Mouse (Mus musculus): ENCODE data around the gene Mindy4.

Mindy4 gene

DNA sequence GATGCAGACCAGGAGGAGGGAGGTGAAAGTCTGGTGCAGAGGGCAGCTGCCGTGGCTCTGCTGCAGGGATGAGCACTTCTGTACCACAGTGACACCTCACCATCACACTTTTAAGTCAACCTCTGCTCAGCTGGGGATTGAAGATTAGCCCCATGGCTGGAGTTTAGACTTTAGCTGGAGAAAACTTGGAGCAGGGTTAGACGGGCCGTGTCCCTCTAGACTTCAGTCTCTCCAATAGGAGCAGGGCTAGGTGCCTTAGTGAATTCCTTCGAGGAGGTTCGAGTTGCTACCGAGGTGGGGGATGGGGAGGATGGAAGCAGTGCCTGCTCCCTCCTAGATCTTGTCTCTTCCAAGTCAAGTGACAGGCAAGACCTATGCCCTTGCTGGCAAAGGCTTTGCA, 134.9 kb downstream of the Mindy4 start:
- in situ Hi-C loops (cut with MseI, MboI): no loop called here

DNA sequence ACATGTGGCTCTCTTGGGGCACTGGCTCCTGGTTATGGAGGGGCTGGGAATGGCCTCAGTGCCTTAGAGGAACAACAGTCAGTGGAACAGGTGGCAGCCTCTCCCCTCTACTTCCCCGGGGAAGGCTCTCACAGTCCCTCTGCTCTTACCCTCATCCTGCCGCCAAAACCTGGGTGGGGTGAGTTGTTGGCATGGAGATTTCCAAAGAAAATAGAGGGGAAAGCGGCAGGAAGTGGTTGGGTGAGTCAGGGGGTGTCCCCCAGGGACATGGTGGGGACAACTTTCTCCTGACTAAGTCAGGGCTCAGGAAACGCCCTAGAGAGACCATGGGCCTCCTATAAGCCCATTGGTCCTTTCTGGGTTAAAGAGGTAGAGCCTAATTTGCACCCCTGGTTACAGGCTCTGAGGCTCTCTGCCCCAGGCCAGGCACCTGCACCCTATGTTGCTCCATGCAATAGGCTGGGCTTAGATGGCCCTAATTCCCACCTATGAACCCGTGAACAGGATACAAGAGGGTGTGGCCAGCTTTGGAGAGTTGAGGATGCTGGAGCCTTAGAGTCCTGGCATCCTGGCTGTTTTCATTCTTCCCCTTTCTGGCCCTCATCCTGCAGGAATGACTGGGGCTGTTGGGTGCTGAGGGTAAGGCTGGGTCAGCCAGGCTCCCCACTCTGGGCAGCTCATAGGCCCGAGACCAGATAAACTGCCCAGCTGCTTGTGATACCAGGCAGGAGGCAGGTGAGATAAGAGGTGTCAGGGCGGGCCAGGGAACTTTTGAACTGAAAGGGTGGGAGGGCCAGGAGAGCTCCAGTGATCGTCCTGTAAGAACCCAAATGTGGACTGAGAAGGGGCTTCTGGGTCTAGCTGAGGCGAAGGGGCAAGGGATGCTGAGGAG, 136.0 kb downstream of the Mindy4 start:
- in situ Hi-C loops (cut with MseI, MboI): no loop called here

DNA sequence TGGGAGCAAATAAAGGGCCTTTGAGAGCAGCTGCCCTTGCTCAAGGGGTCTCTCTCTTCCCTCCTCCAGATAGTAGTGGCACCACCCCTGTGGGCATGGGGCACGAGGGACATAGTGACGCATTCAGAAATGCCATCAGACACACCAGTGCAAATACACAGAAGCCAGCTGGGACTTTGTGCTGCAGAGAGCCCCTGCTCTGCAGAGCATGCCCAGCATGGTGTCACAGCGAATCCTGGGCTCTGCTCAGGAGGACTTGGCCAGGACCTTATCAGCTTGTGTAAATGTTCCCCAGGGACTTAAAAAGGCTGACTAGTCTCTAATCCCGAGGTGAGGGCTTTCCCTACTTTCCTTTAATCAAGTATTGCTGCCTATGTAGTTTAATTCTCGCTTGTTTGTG, 138.5 kb downstream of the Mindy4 start:
- in situ Hi-C loops (cut with MseI, MboI): no loop called here

DNA sequence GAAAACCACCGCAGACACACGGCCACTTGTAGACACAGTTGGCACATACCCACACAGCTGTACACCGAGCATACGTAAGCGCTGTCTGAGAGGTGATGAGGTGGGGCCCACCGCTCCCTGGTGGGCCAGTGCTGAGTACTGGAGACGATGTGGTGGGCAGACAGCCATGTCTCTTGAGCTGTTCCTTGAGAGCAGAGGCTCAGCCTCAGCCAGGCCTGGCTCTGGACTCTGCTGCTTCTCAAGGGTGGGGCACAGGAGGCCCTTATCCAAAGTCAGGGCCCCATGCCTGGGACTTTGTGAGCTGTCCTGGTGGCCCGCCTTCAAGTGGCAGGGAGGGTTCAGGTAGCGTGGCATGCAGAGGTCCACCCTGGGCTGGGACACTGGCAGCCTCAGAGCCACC, 139.1 kb downstream of the Mindy4 start:
- in situ Hi-C loops (cut with MseI, MboI): no loop called here

DNA sequence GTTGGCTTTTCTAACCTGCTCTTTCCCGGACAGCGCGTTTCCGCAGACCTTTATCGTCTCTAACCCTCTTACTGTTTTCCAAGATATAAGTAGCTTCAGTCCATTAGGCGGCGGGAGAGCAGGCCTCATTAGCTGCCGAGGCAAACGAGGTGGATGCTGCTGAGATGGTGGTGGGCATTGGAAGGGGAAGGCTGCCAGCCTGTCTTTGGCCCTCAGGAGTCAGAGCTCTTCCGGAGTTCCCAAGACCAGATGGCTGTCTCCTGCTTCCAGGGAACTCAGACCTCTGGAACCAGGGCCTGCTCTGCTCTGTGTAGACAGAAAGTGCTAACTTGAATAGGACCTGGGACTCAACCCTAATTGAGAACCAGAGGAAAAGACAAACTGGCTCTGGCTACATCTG, 140.3 kb downstream of the Mindy4 start:
- in situ Hi-C loops (cut with MseI, MboI): no loop called here

DNA sequence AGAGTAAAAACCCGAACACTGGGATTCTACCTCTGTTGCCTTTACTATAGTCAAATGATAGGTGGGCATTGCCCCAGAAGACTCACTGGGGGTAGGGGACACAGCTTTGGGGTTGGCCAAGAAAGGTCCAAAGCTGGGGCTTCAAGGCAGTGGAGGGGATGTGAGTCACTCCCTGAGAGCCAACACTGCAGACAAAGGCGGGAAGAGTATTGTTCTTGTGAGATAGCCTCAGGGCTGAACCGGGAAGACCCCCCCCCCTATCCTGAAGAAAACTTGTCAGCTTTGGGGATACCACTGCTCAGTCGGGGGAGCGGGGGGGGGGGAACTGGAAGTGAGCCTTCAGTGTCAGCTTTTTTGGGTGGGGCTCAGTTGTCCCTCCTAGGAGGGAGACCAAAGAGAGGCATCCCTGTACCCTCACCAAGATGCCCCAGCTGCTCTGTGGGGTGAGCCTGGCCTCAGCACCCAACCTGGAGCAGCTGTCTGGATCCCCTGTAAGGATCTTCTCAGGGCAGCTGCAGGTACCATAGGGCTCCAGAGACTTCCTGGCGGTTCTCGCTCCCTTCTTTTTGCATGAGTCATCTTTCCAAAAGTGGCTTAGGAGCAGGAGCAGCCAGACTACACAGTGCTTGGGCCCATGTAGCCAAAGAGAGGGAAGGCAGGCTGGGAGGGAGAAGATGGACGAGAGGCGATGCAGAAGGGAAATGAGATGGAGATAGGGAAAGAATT, 141.3 kb downstream of the Mindy4 start:
- in situ Hi-C loops (cut with MseI, MboI): no loop called here

DNA sequence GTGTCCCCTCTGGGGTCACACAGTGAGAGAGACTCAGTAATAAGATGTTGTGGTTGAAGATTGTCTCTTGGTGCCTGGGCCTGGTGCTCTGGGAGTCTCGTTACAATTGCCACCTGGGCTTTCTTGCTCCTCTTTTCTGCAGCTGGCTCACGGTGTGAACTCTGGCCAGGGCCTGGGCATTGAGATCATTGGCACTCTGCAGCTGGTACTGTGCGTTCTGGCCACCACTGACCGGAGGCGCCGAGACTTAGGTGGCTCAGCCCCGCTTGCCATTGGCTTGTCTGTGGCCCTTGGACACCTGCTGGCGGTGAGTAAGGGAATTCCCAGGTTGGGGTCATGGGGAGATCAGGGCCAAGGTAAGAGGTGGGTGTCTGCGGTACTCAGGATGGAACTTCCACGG, 142.1 kb downstream of the Mindy4 start:
- in situ Hi-C loops (cut with MseI, MboI): no loop called here

DNA sequence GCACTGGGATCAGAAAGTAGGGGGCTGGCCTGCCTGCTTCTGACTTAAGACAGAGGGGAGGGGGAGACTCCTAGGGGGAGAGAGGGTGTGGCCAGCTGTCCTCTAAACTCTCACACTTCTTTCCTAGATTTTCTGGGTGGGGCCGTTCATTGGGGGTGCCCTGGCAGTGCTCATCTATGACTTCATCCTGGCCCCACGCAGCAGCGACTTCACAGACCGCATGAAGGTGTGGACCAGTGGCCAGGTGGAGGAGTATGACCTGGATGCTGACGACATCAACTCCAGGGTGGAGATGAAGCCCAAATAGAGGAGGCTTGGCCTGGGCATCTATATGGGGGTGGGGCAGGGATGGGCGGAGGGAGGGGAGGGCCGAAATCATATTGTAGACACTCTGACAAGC, 143.3 kb downstream of the Mindy4 start:
- in situ Hi-C loops (cut with MseI, MboI): no loop called here

DNA sequence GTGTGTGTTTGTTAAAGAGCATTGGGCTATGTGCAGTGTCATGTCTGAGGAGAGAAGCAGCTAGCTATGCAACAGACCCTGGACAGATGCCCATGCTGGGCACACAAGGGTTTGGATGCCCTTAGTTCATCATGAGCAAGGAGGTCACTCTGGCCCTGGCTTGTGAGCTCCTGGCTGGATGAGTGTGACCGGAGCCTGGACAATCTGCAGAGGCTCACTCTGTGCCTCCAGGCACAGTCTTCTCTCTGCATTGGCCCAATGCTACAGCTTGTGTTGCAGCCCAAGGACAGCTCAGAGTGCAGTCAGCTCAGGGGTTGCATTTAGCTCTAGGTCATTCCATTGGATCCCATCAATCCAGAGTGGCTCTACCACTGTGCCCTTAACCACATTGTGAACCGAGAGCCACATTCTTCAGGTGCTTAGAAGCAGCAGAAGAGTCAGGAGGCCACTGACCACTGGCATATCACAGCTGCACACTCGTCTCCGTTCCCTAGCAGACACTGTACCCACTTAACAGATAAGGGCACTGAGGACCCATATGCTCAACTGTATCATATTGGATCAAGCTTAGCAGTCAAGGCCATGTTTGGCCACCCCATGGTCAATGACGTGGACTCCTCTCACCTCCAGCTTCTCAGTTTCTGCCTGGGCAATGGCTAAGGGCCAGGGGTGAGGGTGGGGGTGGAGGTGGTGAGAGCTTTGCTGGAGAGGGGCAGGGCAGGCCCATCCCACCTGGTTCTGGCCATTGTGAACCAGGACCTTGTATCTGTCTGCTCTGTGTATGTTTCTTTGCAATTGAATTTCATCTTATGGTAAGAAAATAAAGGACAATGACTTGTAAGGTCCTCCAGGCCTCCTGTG, 144.8 kb downstream of the Mindy4 start:
- in situ Hi-C loops (cut with MseI, MboI): no loop called here

DNA sequence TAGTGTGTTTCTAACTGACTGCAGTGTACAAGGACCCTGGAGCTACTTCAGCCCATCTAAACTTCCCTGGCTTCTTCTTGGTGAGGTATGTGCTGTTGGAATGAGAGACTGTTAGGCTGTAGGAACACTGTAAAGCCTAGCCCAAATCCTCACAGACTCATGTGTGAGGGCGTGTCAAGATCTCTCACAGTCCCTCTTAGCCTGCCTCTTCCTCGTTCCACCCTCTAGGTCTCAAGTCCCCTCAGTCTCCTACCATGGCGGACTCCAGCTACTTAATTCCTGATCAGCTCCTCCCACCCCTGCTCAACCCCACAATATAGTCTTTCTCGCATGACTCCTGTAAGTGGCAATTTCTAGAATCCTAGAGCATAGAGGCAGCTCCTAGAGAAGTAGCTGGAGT, 146.0 kb downstream of the Mindy4 start:
- in situ Hi-C loops (cut with MseI, MboI): no loop called here

DNA sequence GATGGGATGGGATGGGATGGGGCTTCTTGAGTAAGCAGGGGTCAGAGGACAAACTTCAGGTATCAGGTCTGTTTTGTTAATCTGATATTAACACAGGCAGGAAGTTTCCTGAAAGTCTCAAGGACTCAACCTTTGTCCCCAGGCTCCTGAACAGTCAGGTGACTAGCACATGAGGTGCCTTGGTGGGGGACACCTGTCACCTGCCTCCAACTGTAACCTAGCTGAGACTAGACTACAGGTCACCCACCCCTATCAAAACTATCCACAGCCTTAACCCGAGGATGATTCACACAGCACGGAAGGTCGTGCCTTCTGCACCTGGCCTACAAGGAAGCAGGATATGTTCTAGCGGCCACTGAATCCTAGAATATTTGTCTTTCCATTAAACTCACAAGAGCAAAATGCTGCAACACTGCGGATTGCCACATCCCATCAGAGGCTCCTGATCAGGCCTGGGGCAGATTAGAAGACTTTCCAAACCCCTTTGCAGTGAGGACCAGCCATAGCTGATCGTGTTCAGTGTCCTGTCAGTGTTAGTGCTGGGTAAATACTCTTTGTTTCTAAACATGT, 147.3 kb downstream of the Mindy4 start:
- in situ Hi-C loops (cut with MseI, MboI): no loop called here

DNA sequence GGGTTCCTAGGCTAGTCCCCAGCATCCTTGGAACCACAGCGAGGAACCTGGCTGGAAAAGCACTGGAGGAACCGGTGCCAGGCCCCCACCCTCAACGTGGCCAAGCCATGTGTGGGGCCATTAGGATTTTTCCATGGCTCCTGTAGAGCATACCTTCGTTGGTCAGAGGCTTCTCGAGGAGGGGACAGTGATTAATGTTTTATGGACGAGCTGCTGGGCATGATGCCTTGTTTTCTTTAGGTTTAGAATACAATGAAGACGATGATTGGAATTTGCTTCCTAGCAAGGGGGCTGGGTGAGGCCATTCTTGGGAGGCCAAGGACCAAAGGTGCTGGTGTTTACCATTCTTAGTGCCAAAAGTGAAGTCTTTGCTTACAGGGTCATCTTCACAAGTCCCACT, 148.5 kb downstream of the Mindy4 start:
- in situ Hi-C loops (cut with MseI, MboI): no loop called here

DNA sequence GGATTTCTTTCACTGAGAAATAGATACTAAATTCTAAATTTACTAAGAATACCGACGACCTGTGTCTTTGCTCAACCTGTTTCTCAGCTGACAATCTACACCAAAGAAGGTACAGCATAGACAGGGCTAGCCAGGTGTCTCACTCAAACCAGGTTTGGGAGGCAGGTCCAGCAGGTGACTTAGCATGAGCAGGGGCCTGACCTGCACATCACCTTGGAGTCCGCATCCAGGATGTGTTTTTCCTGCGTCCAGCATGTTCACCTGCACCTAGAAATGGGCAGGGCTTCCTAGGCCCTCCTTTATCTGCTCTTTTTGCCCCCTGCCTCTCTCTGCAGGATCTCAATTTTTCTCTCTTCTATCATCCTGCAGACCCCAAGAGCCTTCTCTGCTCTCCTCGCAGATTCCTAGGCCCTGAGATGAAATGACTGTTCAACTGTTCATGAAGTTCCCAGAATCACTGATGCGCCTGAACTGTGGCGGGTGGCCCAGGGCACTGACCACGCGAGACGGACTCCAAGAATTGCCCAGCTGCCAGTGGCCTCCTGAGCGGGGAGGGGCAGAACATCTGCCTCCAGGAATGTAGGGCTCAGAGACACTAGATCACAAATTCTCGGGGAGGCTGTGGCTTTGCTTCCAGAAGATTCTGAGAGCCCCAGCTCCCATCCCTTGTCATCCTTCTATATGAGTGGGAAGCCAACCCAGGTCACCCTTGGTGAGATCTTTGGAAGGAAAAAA, 150.7 kb downstream of the Mindy4 start:
- in situ Hi-C loops (cut with MseI, MboI): no loop called here

DNA sequence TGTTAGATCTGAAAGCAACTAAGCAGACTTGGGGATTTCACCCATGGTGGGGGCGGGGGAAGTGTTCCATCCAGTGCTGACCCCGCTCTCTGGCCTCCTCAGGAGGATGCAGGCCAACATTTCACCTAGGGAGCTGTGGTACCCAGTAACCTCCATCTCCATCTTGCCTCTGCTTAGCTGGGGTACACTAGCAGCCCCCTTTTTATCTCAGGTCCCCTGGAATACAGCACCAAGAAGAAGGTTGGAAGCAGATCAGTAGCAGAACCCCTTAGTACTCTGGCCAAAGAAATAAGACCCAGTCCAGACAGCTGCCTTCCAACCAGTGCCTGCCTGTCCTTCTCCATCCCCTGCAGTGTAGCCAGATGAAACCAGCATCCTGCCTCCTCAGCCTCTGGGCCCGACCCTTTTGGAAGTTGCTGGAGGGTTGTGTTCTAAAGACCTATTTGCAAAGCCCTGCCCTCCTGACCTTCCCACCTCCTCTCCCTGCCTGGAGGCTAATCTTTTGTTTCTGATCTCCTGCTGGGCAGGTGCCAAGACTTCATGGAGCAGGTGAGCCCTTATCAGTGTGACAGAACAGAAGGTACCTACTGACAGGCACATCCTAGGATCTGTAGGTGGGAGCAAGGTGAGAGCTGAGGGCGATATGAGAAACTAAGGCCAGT, 151.4 kb downstream of the Mindy4 start:
- in situ Hi-C loops (cut with MseI, MboI): no loop called here

DNA sequence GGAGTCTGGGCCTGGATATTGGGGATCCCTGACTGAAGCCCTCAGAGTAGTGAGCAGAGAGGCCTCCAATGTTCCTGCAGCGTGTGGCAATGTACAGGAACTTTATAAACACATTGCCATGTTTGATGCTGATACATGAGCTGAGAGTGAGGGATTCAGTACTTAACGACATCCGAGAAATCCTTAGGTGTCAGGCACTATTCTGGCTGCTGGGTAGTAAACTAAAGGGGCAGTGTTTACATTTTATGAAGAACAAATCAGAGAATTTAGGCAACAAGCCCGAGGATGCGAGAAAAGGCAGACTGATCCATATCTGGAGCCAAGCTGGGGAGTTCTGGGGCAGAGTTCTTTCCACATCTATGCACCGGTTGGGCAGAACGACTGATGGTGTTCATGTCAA, 152.4 kb downstream of the Mindy4 start:
- in situ Hi-C loops (cut with MseI, MboI): no loop called here

DNA sequence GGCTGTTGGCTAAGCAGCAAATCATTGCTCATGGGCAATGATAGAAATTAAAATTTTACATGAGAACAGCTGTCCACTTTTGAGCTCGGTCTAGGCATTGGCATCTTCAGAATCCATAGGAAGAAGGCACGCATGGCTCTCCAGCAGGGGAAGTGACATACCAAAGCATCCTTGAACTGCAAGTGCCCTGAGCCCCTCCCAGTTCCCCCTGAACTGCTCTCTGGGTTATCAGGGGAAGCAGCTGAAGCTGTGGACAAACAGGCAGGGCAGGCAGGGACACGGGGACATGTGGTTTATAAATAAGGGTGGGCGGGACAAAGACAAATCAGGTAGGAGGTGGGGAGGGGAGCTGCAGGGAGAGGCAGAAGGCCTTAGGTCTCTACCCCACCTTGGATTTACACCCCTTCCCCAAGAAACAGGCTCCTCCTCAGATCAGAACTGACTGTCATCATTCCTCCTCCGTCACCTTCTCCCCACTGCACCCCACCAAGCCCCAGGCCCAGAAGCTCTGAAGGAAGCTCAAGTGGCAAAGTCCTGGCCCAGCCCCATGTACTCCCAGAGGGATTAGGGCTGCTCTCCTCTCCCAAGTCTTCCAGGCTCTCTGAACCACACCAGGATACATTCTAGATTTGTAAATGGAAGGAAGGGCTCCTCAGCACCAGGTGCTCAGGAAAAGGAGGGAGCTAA, 153.0 kb downstream of the Mindy4 start:
- in situ Hi-C loops (cut with MseI, MboI): no loop called here

DNA sequence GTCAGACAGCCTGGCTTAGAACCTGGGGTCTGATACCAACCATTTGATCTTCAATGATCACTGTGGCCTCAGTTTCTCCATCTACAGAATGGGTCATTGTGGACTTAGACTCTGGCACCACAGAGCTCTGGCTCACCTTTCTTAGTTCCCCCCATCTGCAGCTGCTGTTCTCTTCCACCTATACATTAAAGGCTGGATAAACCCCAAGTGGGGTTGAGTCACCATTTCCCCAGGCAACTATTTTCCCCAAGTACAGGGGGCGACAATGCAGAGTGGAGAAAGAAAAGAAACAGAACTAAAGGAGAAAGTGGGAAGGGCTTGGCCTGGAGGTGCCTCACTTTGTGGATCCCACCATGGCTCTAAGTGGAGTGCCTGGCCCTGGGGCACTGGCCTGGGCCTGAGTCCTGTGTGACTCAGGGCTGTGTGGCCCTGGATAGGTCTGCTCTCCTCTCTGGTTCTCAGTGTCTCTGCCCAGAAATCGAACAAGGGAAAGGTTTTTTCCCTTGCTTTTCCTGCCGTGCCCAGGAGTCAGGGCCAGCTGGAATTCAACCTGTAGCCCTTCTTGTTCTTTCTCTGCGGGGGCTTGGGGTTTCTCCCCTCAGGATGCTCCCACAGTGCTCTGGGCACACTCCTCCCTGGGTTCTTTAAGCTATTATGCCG, 153.9 kb downstream of the Mindy4 start:
- in situ Hi-C loops (cut with MseI, MboI): no loop called here

DNA sequence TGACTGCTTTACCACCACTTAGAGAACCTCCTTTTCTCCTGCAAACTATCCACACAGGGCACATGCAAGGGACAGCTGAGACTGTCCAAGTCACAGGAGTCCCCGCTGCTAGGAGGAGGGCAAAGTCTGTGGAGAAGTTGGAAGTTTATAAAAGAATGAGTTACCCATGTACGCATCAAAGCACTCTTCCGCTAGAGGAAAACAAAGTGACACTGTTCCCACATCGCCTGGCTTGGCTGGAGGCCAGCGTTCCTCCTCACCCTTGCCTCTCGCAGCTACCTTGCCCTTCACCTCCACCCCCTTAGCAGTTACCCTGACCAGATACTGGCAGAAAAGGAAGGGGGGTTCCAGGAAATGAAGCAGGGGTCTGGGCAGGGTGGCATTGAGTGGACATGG, 154.5 kb downstream of the Mindy4 start:
- in situ Hi-C loops (cut with MseI, MboI): no loop called here

DNA sequence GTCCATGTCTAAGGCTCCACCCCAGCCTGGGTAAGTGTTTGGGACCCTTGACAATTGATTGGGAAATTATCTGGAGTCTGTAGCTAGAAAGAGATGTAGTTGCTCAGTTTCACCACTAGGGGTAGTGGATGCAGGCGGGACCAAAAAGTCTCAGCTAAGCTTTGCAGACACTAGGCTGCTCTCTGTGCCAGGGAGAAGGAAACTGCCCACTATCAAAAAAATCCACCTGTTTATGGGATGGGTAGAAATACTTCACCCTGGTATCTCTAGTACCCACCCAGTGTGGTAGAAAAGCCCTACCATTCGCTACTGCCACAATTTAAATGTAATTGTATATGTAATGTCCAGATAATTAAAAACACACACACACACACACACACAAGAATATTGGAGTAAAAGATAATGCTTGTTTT, 155.6 kb downstream of the Mindy4 start:
- in situ Hi-C loops (cut with MseI, MboI): no loop called here

DNA sequence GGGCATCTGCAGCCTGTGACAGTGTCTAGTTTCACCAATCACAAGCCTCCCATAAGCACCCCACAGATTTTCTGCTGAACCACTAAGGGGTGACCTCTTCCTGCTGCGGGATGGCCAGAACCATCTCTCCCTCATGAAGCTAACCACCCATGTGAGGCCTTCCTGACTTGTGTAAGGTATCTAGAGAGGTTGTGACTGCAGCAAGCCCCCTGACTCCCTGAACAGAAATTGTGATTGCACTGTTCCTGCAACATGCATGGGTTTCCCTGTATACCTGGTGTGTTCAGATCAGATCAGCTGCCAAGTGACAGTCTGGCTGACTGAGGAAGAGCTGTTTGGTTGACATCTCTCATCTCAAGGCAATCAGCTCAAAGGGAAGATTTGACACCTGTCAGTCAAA, 159.5 kb downstream of the Mindy4 start:
- in situ Hi-C loops (cut with MseI, MboI): no loop called here
